Mouse (Mus musculus): Measurements from ENCODE around the gene Abcc1. TPM values are rescaled to one million over a fixed set of nuclear protein-coding genes. Genes with fewer than 3 reads are reported as not detected.

Abcc1 gene
- 30.3 and 53.5 TPM in 2 replicates for polyA plus RNA-seq (2012; rRNA removed)

GRCm38 (mm10) chr16:14361362-14362098, at the start of gene Abcc1:
Gene Abcc1, plus strand, starts transcription at chr16:14361558.

GRCm38 (mm10) chr16:14316884-14317876, 44.2 kb upstream of the Abcc1 start, which contains the start of gene Fopnl:
Gene Fopnl, minus strand, starts transcription at chr16:14317405.

Other genes with a start within 250 kb of the Abcc1 start
- gene Nde1, start 198.3 kb upstream of the Abcc1 start, polyA plus RNA-seq (2012; rRNA removed) = 58.7 and 72.2 TPM in 2 replicates
- gene Marf1, start 198.2 kb upstream of the Abcc1 start, polyA plus RNA-seq (2012; rRNA removed) = 14.3 and 15.9 TPM in 2 replicates
- gene Myh11, start 70.2 kb upstream of the Abcc1 start, polyA plus RNA-seq (2012; rRNA removed) = 91.9 and 98.3 TPM in 2 replicates
- 40.5 and 49.5 TPM in 2 replicates for gene Fopnl, start 44.2 kb upstream of the Abcc1 start, polyA plus RNA-seq (2012; rRNA removed)
- 0.05 and 0.07 TPM in 2 replicates for gene A630010A05Rik, start 200.8 kb downstream of the Abcc1 start, polyA plus RNA-seq (2012; rRNA removed)